Mouse (Mus musculus) olfactory bulb, adult 2 months (tissue): ENCODE measurements at regions not wholly inside any gene's neighbourhood (a gene's known extent, or its start where the extent isn't known, plus 50 kb on each side); places are given as distances from the start of the nearest gene placed in this dataset.
"Not testable (repeated sequence)": the region's sequence is repeated elsewhere in the genome, so short reads cannot be mapped to it uniquely, and the experiment has no call there.

Experiments
- H3K27ac ChIP-seq: fragments of 200-500 bp; 2 replicates; pipeline ENCODE4 v1.5.1; 2012; ENCODE audit warnings: low read depth, low read length; ENCODE audit not compliant: insufficient read depth
- H3K4me1 ChIP-seq: fragments of 200-500 bp; 2 replicates; pipeline ENCODE4 v1.6.1; 2012; ENCODE audit warnings: low read length; ENCODE audit not compliant: control insufficient read depth, insufficient read depth
- H3K4me3 ChIP-seq: fragments of 200-500 bp; 2 replicates; pipeline ENCODE4 v1.5.1; 2012; ENCODE audit warnings: mild to moderate bottlenecking, low read depth, low read length, moderate library complexity; ENCODE audit not compliant: insufficient read depth
- CTCF ChIP-seq: fragments of 200-500 bp; IDR thresholded peaks from 2 replicates; pipeline ENCODE4 v1.5.1; 2012; ENCODE audit warnings: low read depth, mild to moderate bottlenecking, low read length, moderate library complexity; ENCODE audit not compliant: insufficient read depth
- POLR2A ChIP-seq: fragments of 200-500 bp; IDR thresholded peaks from 2 replicates; pipeline ENCODE4 v1.6.1; 2012; ENCODE audit warnings: mild to moderate bottlenecking, low read depth, low read length, moderate library complexity; ENCODE audit not compliant: insufficient read depth
- WGBS: fragments of 180-500 bp; shearing (Covaris S2); methylation state at CpG from one replicate; pipeline ENCODE4 v1.1.7; 2018; 5-methylcytosine and 5-hydroxymethylcytosine counted together

DNA sequence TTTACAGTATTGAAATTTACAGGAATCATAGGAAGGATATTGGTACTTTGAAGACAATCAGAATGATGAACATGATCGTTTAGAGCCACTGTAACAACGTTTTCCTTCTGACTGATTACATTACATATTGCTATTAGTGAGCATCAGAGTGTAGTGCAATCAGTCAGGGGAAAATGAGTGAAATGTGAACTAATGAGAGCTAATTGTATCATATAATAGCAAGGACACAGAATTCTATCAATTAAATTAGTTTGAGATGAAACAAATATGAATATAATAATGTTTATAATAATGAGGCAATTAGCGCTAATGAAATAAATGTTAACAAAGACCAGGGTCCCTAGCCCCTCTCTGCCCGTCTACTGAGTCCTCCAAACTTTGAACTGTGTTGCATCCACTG, 169.7 kb downstream of the Brms1l start:
- no peak overlapping the region for H3K27ac ChIP-seq
- TF ChIP-seq CTCF (no peak), POLR2A (no peak)
- 82% methylated on average over 4 of the region's 4 CpGs for WGBS
- H3K4me3 ChIP-seq: no peak overlapping the region
- H3K4me1 ChIP-seq: no peaks in the 10 kb centered on the region

DNA sequence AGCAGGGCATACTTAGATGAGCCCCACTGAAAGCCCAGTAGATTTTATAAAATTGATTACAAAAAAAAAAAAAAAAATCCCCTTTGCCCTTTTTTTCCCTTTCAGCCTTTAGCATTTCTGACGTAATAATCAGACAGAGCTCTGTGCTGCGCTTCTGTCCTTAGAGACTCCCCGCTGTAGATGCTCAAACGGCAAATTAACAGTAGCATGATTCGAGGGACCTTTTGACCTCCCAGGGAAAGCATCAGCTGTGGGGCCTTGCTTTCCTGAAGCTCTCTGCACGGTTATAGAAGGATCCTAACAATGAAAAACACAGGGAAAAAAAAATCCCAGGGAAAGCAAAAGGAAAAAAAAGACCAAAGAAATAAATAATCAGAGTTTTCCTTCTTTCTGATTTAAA, 169.2 kb downstream of the Brms1l start:
- Histone ChIP-seq H3K4me3 (no peak overlapping the region), H3K4me1 (no peaks in the 10 kb centered on the region), H3K27ac (no peak overlapping the region)
- TF ChIP-seq CTCF (no peak), POLR2A (no peak)
- 65% methylated on average over 6 of the region's 6 CpGs for WGBS

DNA sequence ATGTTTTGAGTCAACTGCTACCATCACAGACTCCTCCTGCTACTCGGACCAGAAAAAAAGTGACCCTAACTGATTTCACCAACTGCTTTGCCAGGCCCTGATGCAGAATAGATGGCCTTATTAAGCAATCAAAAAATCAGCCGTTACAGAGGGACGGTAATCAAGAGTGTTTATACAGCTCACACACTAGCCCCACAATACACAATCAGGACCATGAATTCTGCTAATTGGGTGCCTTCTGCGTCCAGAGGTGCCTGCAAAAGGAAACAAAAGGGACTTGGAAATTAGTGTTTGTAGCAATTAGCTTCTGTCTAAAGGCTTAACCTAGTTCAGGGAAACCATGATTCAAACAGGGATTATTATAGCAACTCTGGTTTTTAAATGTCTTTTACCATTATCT, 168.4 kb downstream of the Brms1l start:
- H3K27ac ChIP-seq: no peak overlapping the region
- no peak for TF ChIP-seq POLR2A
- no peak overlapping the region for H3K4me3 ChIP-seq
- 28% methylated on average over 4 of the region's 4 CpGs for WGBS
- H3K4me1 ChIP-seq: no peaks in the 10 kb centered on the region

DNA sequence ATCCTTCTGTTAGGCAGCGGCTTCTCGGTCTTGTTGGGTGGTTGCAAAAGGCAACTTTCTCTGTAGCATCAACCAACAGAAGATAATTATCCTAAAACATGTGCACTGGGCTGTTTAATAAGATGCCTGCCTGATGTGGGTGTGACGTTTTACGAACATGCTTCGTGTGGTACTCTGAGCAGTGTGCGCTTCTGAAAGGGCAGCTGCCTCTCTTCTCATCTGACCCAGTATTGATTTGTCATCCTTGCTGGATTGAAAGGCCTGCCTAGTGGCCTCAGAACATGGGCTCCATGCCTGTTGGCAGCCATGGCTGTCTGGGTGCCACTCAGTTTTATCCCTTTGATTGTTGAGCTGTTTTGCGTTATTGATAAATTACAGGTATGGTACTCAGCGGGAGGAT, 167.4 kb downstream of the Brms1l start:
- TF ChIP-seq CTCF (no peak), POLR2A (no peak)
- 83% methylated on average over 8 of the region's 8 CpGs for WGBS

DNA sequence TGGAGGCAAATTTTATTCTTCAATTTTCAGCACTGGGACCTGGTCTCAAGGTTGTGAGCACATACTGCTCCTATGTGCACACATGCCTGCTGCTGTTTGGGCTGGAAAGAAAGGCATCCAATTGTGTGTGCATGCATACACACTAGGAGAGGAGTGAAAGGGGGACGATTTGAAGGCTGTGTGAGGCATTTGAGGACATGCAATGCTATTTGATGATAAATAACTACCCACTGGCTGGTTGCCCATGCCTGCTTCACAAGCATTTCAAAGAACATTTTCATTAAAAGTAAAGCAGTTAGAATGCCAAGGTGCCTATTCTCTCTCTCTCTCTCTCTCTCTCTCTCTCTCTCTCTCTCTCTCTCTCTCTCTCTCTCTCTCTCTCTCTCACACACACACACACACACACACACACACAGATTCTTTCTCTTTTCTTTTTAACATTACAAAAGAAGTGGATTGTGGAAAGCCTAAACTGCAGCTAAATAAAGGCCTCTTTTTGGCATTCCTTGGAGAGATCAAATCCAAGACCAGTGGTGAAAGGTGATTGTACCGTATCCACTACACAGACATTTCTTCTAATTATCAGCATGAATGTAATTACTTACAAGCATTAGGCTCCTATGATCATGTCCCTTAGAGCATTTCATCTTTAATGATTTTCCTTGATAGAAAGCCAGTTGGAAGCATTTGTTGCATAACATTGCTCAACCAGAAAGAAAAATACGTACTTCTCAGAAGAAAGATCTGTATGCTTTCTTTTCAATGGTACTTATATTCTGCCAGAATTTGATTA, 160.7 kb downstream of the Brms1l start:
- TF ChIP-seq CTCF (no peak), POLR2A (no peak)
- WGBS: 50% methylated on average over 3 of the region's 3 CpGs
- no peaks in the 10 kb centered on the region for H3K4me1 ChIP-seq

More for the DNA sequence above, 167.4 kb downstream of the Brms1l start:
- Histone ChIP-seq H3K4me1 (no peaks in the 10 kb centered on the region), H3K4me3 (no peak overlapping the region), H3K27ac (no peak overlapping the region)

DNA sequence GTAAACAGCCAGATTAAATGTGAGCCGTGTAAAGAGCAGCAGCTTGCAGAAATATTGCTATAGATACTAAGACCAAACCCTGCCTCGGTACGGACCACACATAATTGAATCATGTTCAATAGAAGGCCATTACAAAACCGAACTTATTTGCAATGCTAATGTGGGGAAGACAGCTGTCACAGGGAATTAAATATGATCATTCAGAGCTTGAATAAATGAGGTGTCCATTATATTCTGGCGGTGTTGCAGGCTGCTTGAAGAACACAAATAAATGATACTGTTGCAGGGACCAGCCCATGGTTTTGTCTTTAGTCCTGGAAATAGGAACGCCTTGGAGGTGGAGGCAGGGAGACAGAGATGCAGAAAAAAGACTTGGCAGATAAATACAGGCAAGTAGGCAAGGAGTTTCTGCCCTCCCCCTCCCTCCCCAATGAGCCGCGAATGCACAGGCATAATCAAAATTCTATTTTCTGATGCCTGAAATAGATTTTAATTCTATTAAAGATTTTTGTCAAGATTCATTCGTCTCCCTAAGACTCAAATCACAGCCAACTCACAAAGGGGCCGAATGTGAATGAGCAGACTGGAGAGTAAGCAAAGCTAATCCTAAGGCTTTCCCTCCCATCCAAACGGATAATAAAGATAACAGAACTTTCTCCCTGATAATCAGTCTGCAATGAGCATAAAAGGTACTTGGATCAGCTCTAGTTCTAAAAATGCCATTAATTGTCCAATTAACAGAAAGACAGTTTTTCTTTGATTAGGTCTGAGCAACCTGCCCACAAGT, 147.6 kb downstream of the Brms1l start:
- WGBS: 14% methylated on average over 11 of the region's 11 CpGs
- H3K4me3 ChIP-seq: no peak overlapping the region
- no peaks in the 10 kb centered on the region for H3K4me1 ChIP-seq
- H3K27ac ChIP-seq: no peak overlapping the region
- TF ChIP-seq CTCF (no peak), POLR2A (no peak)

More for the DNA sequence above, 160.7 kb downstream of the Brms1l start:
- H3K27ac ChIP-seq: no peak overlapping the region
- no peak overlapping the region for H3K4me3 ChIP-seq

DNA sequence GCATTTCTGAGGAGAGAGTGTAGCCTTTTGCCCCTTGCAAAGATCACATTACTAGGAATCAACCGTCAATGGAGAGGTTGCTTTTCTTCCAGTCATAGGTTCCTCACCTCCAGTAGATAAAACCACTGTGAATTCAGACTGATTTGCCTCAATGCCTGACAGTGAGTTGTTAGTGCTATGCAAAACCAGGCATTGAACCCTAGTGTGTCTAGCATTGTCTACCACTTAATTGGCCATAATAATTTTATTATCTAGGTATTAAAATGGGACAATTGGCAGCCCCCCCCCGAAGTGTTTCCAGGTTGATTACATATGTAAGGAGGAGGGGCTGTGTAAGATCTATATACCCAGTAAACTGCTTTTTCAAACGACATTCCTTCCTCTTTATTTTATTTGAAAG, 147.0 kb downstream of the Brms1l start:
- Histone ChIP-seq H3K4me1 (no peaks in the 10 kb centered on the region), H3K27ac (no peak overlapping the region), H3K4me3 (no peak overlapping the region)
- WGBS: 36% methylated on average over 3 of the region's 3 CpGs
- TF ChIP-seq POLR2A (no peak), CTCF (no peak)

DNA sequence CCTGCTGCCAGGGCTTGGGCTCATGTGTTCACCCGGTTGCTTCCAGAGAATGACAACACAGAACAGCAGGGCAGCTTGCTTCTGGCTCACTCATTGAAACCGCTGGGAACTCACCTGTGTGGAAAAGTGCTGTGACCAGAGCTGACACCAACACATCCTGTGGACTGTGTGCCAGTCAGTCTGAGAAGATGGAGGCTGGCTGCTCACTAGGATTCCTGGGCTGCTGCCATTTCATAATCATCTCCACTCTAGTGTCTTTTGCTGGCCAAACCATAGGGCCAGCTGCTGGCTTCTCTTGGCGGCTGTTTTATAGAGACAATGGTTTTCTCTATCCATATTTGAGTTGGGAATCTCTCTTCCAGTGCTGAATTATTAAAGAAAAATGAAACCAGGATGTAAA, 138.1 kb downstream of the Brms1l start:
- WGBS: 82% methylated on average over 3 of the region's 3 CpGs
- H3K4me1 ChIP-seq: no peaks in the 10 kb centered on the region
- TF ChIP-seq POLR2A: no peak
- no peak for TF ChIP-seq CTCF
- no peak overlapping the region for H3K27ac ChIP-seq
- H3K4me3 ChIP-seq: no peak overlapping the region

DNA sequence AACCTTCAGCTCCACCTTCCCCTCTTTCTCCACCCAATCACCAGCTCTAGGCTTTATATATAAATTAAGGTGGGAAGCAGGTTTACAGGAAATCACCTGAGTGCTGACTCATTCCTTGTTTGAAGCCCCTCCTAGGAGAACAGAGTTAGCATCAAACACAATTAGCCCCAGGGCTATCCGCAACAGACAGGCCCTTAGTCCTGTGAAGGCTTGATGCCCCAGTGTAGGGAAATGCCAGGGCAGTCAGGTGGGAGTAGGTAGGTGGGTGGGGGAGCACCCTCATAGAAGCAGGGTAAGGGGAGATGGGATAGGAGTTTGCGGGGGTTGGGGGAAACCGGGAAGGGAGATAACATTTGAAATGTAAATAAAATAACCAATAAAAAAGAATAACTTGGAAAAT, 123.2 kb downstream of the Brms1l start:
- 98% methylated on average over 3 of the region's 3 CpGs for WGBS
- H3K4me3 ChIP-seq, H3K27ac ChIP-seq, H3K4me1 ChIP-seq: not testable (repeated sequence)

DNA sequence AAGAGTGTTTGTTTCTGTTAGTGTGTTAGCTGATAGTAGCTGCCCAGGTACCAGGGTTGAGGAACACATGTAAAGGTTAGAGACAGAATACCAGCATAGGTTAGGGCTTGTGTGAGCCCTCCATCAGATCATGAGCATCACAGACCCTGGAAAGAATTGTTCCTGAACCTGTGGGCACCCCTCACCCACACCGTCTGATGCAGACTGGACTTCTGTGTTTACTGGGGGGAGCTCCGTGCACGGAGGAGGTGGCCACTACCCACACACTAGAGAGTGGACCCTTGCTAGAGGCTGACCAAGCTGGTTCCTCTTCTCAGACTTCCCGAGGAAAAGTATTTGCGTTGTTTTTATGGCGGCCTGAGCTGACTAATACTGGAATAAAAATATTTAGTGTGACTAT, 104.4 kb downstream of the Brms1l start:
- TF ChIP-seq POLR2A (no peak), CTCF (no peak)
- H3K4me3 ChIP-seq: no peak overlapping the region
- no peak overlapping the region for H3K27ac ChIP-seq
- H3K4me1 ChIP-seq: no peaks in the 10 kb centered on the region
- WGBS: 92% methylated on average over 6 of the region's 6 CpGs
